Mouse (Mus musculus) heart, embryonic 14.5 days (tissue): ENCODE results near the gene Slc3a2. TPM values are rescaled to one million over a fixed set of nuclear protein-coding genes. Genes with fewer than 3 reads are reported as not detected.

Experiments used
- microRNA-seq: library from miRNA; unstranded; fragments of <30 nt; microRNA quantifications from one replicate; pipeline ENCODE4, GENCODE M21; 2016
- polyA plus RNA-seq: library from polyadenylated mRNA; unstranded; fragments of >200 nt; fragmentation: Nextera tagmentation; extraction: Ambion mirVana; gene quantifications from 2 replicates; pipeline ENCODE4 v1.2.1, GENCODE M21; 2014

The Slc3a2 gene
- polyA plus RNA-seq, 1 experiment from 2014 or later, result 65.7 TPM

Small RNAs within 50 kb of the gene (microRNA-seq; reads per million reads assigned to microRNA genes)
- gene Mir6992, result not detected

Other genes starting within 250 kb of the Slc3a2 start
- not detected in 2 replicates for gene Slc22a8, start 132.1 kb downstream of the Slc3a2 start, polyA plus RNA-seq
- not detected in 2 replicates for gene Slc22a6, start 105.3 kb downstream of the Slc3a2 start, polyA plus RNA-seq
- gene Chrm1, start 59.6 kb downstream of the Slc3a2 start, polyA plus RNA-seq, result 0.12 TPM in 1 of 2 replicates, not detected in the other
- 49.7 and 50.5 TPM in 2 replicates for gene Wdr74, start 12.5 kb upstream of the Slc3a2 start, polyA plus RNA-seq
- gene 1700092M07Rik, start 17.3 kb upstream of the Slc3a2 start, polyA plus RNA-seq, result 1.2 TPM in 1 of 2 replicates, not detected in the other
- 81.4 and 83.5 TPM in 2 replicates for gene Stx5a, start 18.0 kb upstream of the Slc3a2 start, polyA plus RNA-seq
- 101 and 105 TPM in 2 replicates for gene Nxf1, start 33.7 kb upstream of the Slc3a2 start, polyA plus RNA-seq
- 167 and 196 TPM in 2 replicates for gene Tmem223, start 47.6 kb upstream of the Slc3a2 start, polyA plus RNA-seq
- 59.0 and 69.7 TPM in 2 replicates for gene Tmem179b, start 51.1 kb upstream of the Slc3a2 start, polyA plus RNA-seq
- 10.8 and 10.9 TPM in 2 replicates for gene Taf6l, start 63.0 kb upstream of the Slc3a2 start, polyA plus RNA-seq
- gene Polr2g, start 75.2 kb upstream of the Slc3a2 start, polyA plus RNA-seq, result 128 and 146 TPM in 2 replicates
- gene Zbtb3, start 79.2 kb upstream of the Slc3a2 start, polyA plus RNA-seq, result 3.0 and 3.2 TPM in 2 replicates
- gene Ttc9c, start 96.0 kb upstream of the Slc3a2 start, polyA plus RNA-seq, result 27.7 and 31.8 TPM in 2 replicates
- 3.9 and 5.0 TPM in 2 replicates for gene Hnrnpul2, start 96.6 kb upstream of the Slc3a2 start, polyA plus RNA-seq
- gene AC129217.1, start 106.4 kb upstream of the Slc3a2 start, polyA plus RNA-seq, result 0.43 TPM in 1 of 2 replicates, not detected in the other
- 40.6 and 45.0 TPM in 2 replicates for gene Bscl2, start 114.1 kb upstream of the Slc3a2 start, polyA plus RNA-seq
- 1.0 and 2.3 TPM in 2 replicates for gene Gng3, start 115.8 kb upstream of the Slc3a2 start, polyA plus RNA-seq
- gene Lrrn4cl, start 127.4 kb upstream of the Slc3a2 start, polyA plus RNA-seq, result 1.2 and 1.3 TPM in 2 replicates
- gene Ubxn1, start 148.1 kb upstream of the Slc3a2 start, polyA plus RNA-seq, result 118 and 123 TPM in 2 replicates
- gene Uqcc3, start 157.6 kb upstream of the Slc3a2 start, polyA plus RNA-seq, result 67.4 and 78.2 TPM in 2 replicates
- gene Lbhd1, start 160.4 kb upstream of the Slc3a2 start, polyA plus RNA-seq, result 48.3 and 51.5 TPM in 2 replicates
- gene Gm49403, start 160.6 kb upstream of the Slc3a2 start, polyA plus RNA-seq, result not detected in 2 replicates
- gene 1810009A15Rik, start 165.5 kb upstream of the Slc3a2 start, polyA plus RNA-seq, result 53.7 and 55.8 TPM in 2 replicates
- gene Gm49416, start 165.6 kb upstream of the Slc3a2 start, polyA plus RNA-seq, result not detected in 2 replicates
- gene Ints5, start 169.6 kb upstream of the Slc3a2 start, polyA plus RNA-seq, result 18.2 TPM in 2 replicates
- 48.0 and 54.6 TPM in 2 replicates for gene Ganab, start 174.7 kb upstream of the Slc3a2 start, polyA plus RNA-seq
- gene B3gat3, start 197.0 kb upstream of the Slc3a2 start, polyA plus RNA-seq, result 27.8 and 34.2 TPM in 2 replicates
- 0.94 and 1.6 TPM in 2 replicates for gene Rom1, start 206.0 kb upstream of the Slc3a2 start, polyA plus RNA-seq
- gene Eml3, start 206.2 kb upstream of the Slc3a2 start, polyA plus RNA-seq, result 9.0 TPM in 2 replicates
- 19.8 and 26.5 TPM in 2 replicates for gene Mta2, start 218.5 kb upstream of the Slc3a2 start, polyA plus RNA-seq
- 14.5 and 15.6 TPM in 2 replicates for gene Tut1, start 230.5 kb upstream of the Slc3a2 start, polyA plus RNA-seq
- 234 and 253 TPM in 2 replicates for gene Eef1g, start 243.7 kb upstream of the Slc3a2 start, polyA plus RNA-seq